Mouse (Mus musculus): ENCODE measurements at regions not wholly inside any gene's neighbourhood (a gene's known extent, or its start where the extent isn't known, plus 50 kb on each side); places are given as distances from the start of the nearest gene placed in this dataset.

Small RNA genes lying in the stretch of these regions (microRNA-seq; reads per million reads assigned to microRNA genes)
- gene Gm22466 (0 reads per million in 2 experiments), gene Gm23490 (0 reads per million in 2 experiments), gene Gm23873 (0 to 0.17 reads per million in 2 experiments), gene Gm23917 (0 reads per million in 2 experiments), gene Gm23962 (0 reads per million in 2 experiments), gene Gm25533 (0 reads per million in 2 experiments), gene Mir344 (0 reads per million in 2 experiments), gene Mir344b (1.2 to 3.9 reads per million in 2 experiments), gene Mir344c (0.17 to 0.35 reads per million in 2 experiments), gene Mir344d-1 (0 reads per million in 2 experiments), gene Mir344d-2 (0 reads per million in 2 experiments), gene Mir344d-3 (0 reads per million in 2 experiments), gene Mir344e (0 reads per million in 2 experiments), gene Mir344h-1 (0 reads per million in 2 experiments), gene Mir344h-2 (0 reads per million in 2 experiments)

Measured in adrenal gland, adult 8-10 months (tissue).